Mouse (Mus musculus): Measurements from ENCODE around the gene Ogfrl1.

Ogfrl1 gene

GRCm38 (mm10) chr1:23351756-23352155 lies 45.8 kb downstream of the Ogfrl1 start:
- DNase-seq, result no peak

GRCm38 (mm10) chr1:23345633-23346032 lies 51.9 kb downstream of the Ogfrl1 start:
- no peak for DNase-seq

GRCm38 (mm10) chr1:23342864-23343263 lies 54.7 kb downstream of the Ogfrl1 start:
- DNase-seq, result no peak

DNA sequence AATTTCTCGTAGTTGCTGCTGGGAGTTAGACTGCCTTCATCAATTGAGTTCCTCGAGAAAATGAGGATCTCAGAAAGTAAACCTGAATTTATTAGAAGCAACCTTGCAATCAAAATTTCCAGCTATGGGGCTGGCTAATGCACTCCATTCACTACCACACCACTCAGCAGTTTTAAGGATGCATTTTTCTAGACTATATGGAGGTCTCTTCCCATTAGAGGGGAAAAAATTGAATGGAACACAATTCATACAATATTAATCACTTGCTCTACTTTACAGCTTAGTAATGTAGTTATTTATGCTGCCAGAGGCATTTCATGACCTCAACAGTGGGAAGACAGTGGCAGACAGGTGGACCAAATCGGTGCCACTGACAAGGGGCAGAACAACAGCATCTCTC lies 55.3 kb downstream of the Ogfrl1 start:
- DNase-seq, result no peak

DNA sequence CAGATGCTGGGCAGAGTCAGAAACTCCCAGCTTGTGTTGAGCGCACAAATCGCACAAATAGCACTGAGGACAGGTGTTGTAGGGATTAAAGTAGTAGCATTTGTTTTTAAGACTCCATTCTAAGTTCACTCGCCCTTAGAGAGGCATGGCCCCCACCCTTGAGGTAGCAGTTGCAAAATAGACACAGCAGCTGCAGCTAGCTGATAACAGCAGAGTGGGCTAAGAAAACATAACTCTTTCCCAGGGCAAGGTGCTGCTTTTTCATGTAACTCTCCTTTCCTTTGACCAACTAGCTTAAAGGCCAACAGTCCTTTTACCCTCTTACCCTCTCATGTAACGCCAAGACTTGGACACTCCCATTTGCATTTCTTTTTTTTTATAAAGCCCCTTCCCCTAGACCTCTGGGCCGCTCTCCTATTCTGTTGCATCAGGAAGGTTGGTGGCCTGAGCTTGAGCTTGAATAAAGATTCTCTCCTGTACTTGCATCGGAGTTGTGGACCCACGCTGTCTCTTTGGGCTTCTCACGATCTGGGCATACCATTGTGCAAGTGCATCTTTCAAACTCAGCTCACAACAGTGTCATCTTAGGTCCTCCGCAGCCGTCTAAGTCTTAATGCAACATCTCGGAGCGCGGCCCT lies 61.7 kb downstream of the Ogfrl1 start:
- DNase-seq, result no peak

- no peak for DNase-seq
Observed at GRCm38 (mm10) chr1:23335050-23335449, 62.5 kb downstream of the Ogfrl1 start.

DNA sequence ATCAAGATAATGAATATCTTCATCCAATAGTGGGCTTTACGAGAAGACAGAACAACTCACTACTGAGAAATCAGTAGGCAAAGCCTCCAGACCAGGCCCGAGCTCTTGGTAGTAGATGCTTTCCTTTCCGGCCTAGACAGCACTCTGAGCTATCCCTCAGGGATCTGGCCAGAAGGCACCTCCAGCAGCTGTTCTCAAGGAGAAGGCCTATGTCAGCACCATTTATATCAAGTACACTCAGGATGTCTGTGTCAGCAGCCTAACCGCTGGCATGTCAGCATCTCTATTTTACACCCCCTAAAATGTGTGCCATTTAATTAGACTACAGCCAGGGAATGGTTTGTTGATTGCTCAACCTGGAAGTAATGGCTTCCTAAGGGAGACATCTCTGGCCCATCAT lies 65.4 kb downstream of the Ogfrl1 start:
- DNase-seq, result no peak

- DNase-seq, result no peak
Observed at GRCm38 (mm10) chr1:23325160-23325559, 72.4 kb downstream of the Ogfrl1 start.

DNA sequence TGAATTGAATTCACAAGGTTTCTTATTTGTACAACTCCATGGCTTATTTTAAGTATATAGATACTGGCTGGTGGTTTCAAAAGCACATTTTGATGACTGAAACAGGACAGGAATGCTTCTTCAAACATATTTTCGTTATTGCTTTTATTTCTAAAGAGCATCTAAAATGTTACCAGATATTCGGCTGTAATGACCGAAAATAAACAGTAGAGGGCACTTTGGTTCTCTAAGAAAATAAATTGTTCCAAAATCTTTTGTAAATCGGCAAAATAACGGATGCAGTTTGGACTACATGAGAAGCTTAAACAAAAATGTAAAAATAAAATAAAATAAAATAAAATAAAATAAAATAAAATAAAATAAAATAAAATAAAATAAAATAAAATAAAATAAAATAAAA lies 73.3 kb downstream of the Ogfrl1 start:
- DNase-seq, result peak in 1 of 2 experiments; percentile 12

DNA sequence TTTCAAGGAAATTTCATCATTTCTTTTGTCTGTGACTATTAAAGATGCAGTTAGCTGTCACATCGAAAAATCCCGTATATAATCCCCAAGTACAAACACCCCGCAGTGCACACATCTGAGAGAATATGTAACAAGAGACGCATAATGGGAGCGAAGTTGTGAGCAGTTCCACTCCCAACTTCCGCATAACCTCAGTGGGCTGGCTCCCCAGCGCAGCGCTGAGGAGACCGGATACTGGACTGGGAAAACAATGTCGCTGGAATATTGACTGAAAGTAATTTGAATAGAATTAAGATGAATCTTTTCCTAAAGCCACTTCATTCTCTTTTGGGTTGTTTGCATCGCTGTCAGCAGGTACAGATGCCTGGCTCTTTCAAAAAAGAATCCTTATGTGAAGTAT lies 74.3 kb downstream of the Ogfrl1 start:
- DNase-seq, result peak in 1 of 2 experiments; percentile 4

DNA sequence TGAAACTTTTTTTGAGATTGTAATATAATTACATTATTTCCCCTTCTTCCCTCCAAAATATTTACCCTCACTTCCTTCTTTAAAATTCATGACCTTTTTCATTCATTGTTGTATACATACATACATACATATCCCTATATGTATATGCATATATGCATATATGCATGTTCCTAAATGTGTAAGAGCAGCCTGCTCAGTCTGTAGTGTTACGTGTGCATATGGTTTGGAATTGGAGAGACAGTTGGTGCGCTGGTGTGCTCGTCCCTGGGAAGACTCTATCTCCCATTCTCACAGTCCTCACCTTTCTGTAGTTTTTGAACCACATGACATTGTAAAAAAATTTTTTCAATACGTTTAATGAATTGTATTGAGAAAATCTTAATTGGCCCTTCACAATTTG lies 75.4 kb downstream of the Ogfrl1 start:
- no peak for DNase-seq

DNA sequence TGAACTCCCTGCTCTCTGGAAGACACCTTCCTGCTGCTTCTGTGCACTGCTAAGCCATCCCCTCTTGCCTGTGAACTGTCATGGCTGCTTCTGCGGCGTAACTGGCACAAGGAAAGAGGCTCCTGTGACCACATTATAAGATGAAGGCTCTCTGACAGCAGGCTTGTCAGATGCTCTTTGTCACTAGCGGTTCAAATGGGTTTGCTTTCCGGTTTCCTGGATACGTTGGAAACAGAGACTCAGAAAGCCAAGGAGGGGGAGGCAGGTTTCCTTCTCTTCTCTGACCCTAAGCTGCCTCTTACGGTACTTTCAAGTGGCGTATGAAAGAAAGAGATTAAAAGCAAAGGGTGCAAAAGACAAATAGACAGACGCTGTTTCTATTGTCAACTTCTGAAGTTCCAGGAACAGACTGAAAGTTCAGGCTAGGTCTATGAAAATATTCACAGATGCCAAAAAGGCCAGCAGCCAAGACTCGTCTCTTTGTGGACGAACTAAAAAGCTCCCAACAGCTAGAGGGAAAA lies 76.2 kb downstream of the Ogfrl1 start:
- peak; percentile 11 to 12 for DNase-seq

- no peak for DNase-seq
Observed at GRCm38 (mm10) chr1:23320591-23321195, 76.9 kb downstream of the Ogfrl1 start.

Measured in kidney, adult 8-10 months (tissue).